Mouse (Mus musculus): ENCODE measurements at regions not wholly inside any gene's neighbourhood (a gene's known extent, or its start where the extent isn't known, plus 50 kb on each side); places are given as distances from the start of the nearest gene placed in this dataset.
A peak's percentile ranks its signal among the peaks of the same experiment; 100 is the strongest.

DNA sequence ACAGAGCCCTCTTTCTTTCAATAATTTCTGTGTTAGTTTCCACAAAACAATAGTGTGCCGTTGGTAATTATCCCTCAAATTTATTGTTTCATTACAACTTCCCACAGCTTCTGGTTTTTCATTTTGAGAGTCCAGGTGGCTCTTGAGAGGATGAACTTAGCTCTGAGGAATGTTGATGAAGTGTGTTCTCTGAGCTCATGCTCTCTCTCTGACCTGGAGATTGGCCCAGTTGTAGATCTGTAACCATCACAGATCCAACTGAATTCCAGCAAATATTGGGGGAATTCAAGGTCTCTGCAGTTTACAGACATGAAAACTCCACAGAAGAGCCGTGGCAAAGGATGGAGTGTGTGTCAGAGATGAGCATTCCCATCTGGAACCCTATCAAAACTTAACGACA lies 96.5 kb upstream of the Spry2 start:
- Histone ChIP-seq H3K4me1 (ENCODE audit: control insufficient read depth in 2 of 2, insufficient read depth in 2 of 2, low read length in 2 of 2, poor library complexity in 1 of 2) (no peaks in the 10 kb centered on the region), H3K9ac (ENCODE audit: insufficient read depth, low read depth, low read length, poor library complexity, severe bottlenecking) (no peak overlapping the region), H3K27ac (ENCODE audit: insufficient read depth, low read depth, low read length, poor library complexity, severe bottlenecking) (no peak overlapping the region), H3K9me3 (ENCODE audit: control insufficient read depth, insufficient read depth, low read depth, low read length) (no peaks in the 10 kb centered on the region), H3K4me3 (ENCODE audit: insufficient read depth in 1 of 2, low read depth in 1 of 2, low read length in 2 of 2, poor library complexity in 1 of 2, severe bottlenecking in 1 of 2) (no peak overlapping the region), H3K36me3 (ENCODE audit: control insufficient read depth, insufficient read depth, low read length, poor library complexity, severe bottlenecking) (no peaks in the 10 kb centered on the region)
- TF ChIP-seq MAFK (IDR thresholded peaks at IDR 0.05; ENCODE audit: insufficient read depth, low read depth, low read length) = no peak
- TF ChIP-seq ZC3H11A (IDR thresholded peaks at IDR 0.05; ENCODE audit: borderline replicate concordance, low read depth, low read length) = no peak
- no peak for TF ChIP-seq HCFC1 (IDR thresholded peaks at IDR 0.05; ENCODE audit: borderline replicate concordance, insufficient read depth, low read length)
- TF ChIP-seq CHD2 (IDR thresholded peaks at IDR 0.05; ENCODE audit: low read depth, low read length) = no peak
- no peak for TF ChIP-seq ZNF384 (IDR thresholded peaks at IDR 0.05; ENCODE audit: low read depth, low read length)
- DNase-seq (ENCODE audit: low read depth, low spot score) = no peak
- in situ Hi-C loops (cut with MboI; ENCODE audit: low sequenced_read_pairs in 2 of 2, unreplicated experiment in 2 of 2) = no loop called here

DNA sequence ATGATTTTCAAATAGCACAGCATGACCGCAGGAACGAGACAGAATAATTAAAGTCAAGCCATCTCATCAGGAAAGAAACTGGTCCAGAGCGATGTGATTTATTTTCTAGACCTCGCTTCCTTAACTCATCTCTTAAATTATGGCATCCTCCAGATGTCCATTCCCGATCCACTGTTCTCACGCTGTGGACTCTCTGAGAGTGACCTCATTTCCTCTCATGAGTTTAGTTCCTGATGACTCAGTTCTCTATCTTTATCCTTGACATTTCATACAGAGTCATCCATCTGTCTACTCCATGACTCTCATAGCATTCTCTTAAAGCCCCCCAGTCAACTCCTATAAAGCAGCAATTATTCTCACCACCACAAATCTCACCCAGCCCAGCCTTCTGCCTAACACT lies 103.2 kb upstream of the Spry2 start:
- Histone ChIP-seq H3K4me1 (ENCODE audit: control insufficient read depth in 2 of 2, insufficient read depth in 2 of 2, low read length in 2 of 2, poor library complexity in 1 of 2) (no peaks in the 10 kb centered on the region), H3K9ac (ENCODE audit: insufficient read depth, low read depth, low read length, poor library complexity, severe bottlenecking) (no peak overlapping the region), H3K36me3 (ENCODE audit: control insufficient read depth, insufficient read depth, low read length, poor library complexity, severe bottlenecking) (no peaks in the 10 kb centered on the region), H3K9me3 (ENCODE audit: control insufficient read depth, insufficient read depth, low read depth, low read length) (no peaks in the 10 kb centered on the region), H3K4me3 (ENCODE audit: insufficient read depth in 1 of 2, low read depth in 1 of 2, low read length in 2 of 2, poor library complexity in 1 of 2, severe bottlenecking in 1 of 2) (no peak overlapping the region), H3K27ac (ENCODE audit: insufficient read depth, low read depth, low read length, poor library complexity, severe bottlenecking) (no peak overlapping the region)
- TF ChIP-seq HCFC1 (IDR thresholded peaks at IDR 0.05; ENCODE audit: borderline replicate concordance, insufficient read depth, low read length) (no peak), ZNF384 (IDR thresholded peaks at IDR 0.05; ENCODE audit: low read depth, low read length) (no peak), CHD2 (IDR thresholded peaks at IDR 0.05; ENCODE audit: low read depth, low read length) (no peak), MAFK (IDR thresholded peaks at IDR 0.05; ENCODE audit: insufficient read depth, low read depth, low read length) (no peak), ZC3H11A (IDR thresholded peaks at IDR 0.05; ENCODE audit: borderline replicate concordance, low read depth, low read length) (no peak)
- no peak for DNase-seq (ENCODE audit: low read depth, low spot score)
- in situ Hi-C loops (cut with MboI; ENCODE audit: low sequenced_read_pairs in 2 of 2, unreplicated experiment in 2 of 2) = no loop called here

DNA sequence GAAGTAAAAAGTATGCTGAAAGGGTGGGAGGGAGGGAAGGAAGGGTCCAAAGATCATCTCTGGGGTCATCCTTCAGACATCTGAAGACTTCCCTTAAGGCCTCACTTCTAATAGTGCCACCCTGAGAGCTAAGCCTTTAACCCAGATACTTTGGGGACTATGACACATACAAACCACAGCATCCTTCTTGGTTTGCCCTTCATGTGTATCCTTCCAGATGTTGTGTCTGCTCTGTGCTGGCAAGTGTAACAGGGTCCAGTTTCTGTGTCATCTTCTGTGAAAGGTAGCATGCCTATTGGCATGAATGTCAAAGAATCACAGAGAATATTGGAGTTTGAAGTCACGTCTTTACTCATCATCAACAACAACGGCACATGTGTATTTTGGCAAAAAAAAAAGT lies 98.2 kb upstream of the Trim52 start:
- no peak overlapping the region for H3K27ac ChIP-seq (ENCODE audit: insufficient read depth, low read depth, low read length, poor library complexity, severe bottlenecking)
- in situ Hi-C loops (cut with MboI; ENCODE audit: low sequenced_read_pairs in 2 of 2, unreplicated experiment in 2 of 2) = no loop called here

DNA sequence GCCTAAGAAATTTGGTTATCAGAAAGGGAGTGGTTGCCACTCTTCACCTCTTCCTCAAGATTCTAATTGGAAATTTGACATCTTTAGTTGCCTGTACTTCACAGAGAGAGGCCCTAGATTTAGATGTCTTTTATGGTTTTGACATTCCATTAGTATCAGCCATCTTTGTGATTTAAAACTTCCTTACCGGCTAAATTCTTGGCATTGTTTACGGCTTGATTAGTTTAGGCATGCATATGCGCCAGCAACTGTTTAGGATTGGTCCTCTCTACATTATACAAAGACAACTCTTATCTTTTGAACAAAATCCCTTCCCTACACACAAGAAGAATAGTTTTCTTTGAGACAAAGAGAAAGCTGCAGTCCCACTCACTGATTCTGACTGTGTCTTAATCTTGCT lies 97.0 kb upstream of the Trim52 start:
- Histone ChIP-seq H3K9me3 (ENCODE audit: control insufficient read depth, insufficient read depth, low read depth, low read length) (no peaks in the 10 kb centered on the region), H3K36me3 (ENCODE audit: control insufficient read depth, insufficient read depth, low read length, poor library complexity, severe bottlenecking) (no peaks in the 10 kb centered on the region), H3K4me1 (ENCODE audit: control insufficient read depth in 2 of 2, insufficient read depth in 2 of 2, low read length in 2 of 2, poor library complexity in 1 of 2) (no peaks in the 10 kb centered on the region), H3K27ac (ENCODE audit: insufficient read depth, low read depth, low read length, poor library complexity, severe bottlenecking) (no peak overlapping the region), H3K9ac (ENCODE audit: insufficient read depth, low read depth, low read length, poor library complexity, severe bottlenecking) (no peak overlapping the region), H3K4me3 (ENCODE audit: insufficient read depth in 1 of 2, low read depth in 1 of 2, low read length in 2 of 2, poor library complexity in 1 of 2, severe bottlenecking in 1 of 2) (no peak overlapping the region)
- peak; percentile 20 for DNase-seq (ENCODE audit: low read depth, low spot score)
- peak; percentile 70; the same call in 1 of the 2 replicates for TF ChIP-seq MAFK (IDR thresholded peaks at IDR 0.05; ENCODE audit: insufficient read depth, low read depth, low read length)
- TF ChIP-seq HCFC1 (IDR thresholded peaks at IDR 0.05; ENCODE audit: borderline replicate concordance, insufficient read depth, low read length) = no peak
- in situ Hi-C loops (cut with MboI; ENCODE audit: low sequenced_read_pairs in 2 of 2, unreplicated experiment in 2 of 2) = no loop called here

More for the DNA sequence above, 98.2 kb upstream of the Trim52 start:
- H3K9me3 ChIP-seq (ENCODE audit: control insufficient read depth, insufficient read depth, low read depth, low read length) = no peaks in the 10 kb centered on the region
- H3K9ac ChIP-seq (ENCODE audit: insufficient read depth, low read depth, low read length, poor library complexity, severe bottlenecking) = no peak overlapping the region
- H3K36me3 ChIP-seq (ENCODE audit: control insufficient read depth, insufficient read depth, low read length, poor library complexity, severe bottlenecking) = no peaks in the 10 kb centered on the region
- TF ChIP-seq ZNF384 (IDR thresholded peaks at IDR 0.05; ENCODE audit: low read depth, low read length) (no peak), ZC3H11A (IDR thresholded peaks at IDR 0.05; ENCODE audit: borderline replicate concordance, low read depth, low read length) (no peak), HCFC1 (IDR thresholded peaks at IDR 0.05; ENCODE audit: borderline replicate concordance, insufficient read depth, low read length) (no peak), CHD2 (IDR thresholded peaks at IDR 0.05; ENCODE audit: low read depth, low read length) (no peak), MAFK (IDR thresholded peaks at IDR 0.05; ENCODE audit: insufficient read depth, low read depth, low read length) (no peak)
- DNase-seq (ENCODE audit: low read depth, low spot score) = no peak
- no peak overlapping the region for H3K4me3 ChIP-seq (ENCODE audit: insufficient read depth in 1 of 2, low read depth in 1 of 2, low read length in 2 of 2, poor library complexity in 1 of 2, severe bottlenecking in 1 of 2)
- H3K4me1 ChIP-seq (ENCODE audit: control insufficient read depth in 2 of 2, insufficient read depth in 2 of 2, low read length in 2 of 2, poor library complexity in 1 of 2) = no peaks in the 10 kb centered on the region

DNA sequence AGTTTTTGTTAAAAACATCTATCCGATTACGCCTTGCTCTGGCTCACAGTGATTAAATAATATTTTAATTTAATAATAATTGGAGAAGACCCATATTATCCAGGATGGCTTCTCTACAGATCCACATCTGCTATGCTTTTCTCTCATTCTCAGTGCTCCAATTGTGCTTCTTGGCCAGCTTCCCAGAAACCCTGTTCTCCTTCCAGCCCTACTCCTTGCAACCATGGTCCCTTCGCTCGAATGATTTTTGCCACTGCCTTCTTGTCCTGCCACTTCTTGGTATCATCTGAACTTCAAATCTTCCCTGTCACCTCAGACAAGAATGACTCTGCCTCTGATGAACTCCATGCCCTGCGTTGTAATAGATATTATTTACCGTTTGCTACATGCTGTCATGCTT lies 95.0 kb upstream of the Trim52 start:
- in situ Hi-C loops (cut with MboI; ENCODE audit: low sequenced_read_pairs in 2 of 2, unreplicated experiment in 2 of 2) = no loop called here
- H3K9ac ChIP-seq (ENCODE audit: insufficient read depth, low read depth, low read length, poor library complexity, severe bottlenecking) = no peak overlapping the region

More for the DNA sequence above, 95.0 kb upstream of the Trim52 start:
- Histone ChIP-seq H3K36me3 (ENCODE audit: control insufficient read depth, insufficient read depth, low read length, poor library complexity, severe bottlenecking) (no peaks in the 10 kb centered on the region), H3K27ac (ENCODE audit: insufficient read depth, low read depth, low read length, poor library complexity, severe bottlenecking) (no peak overlapping the region), H3K4me1 (ENCODE audit: control insufficient read depth in 2 of 2, insufficient read depth in 2 of 2, low read length in 2 of 2, poor library complexity in 1 of 2) (no peaks in the 10 kb centered on the region), H3K4me3 (ENCODE audit: insufficient read depth in 1 of 2, low read depth in 1 of 2, low read length in 2 of 2, poor library complexity in 1 of 2, severe bottlenecking in 1 of 2) (no peak overlapping the region), H3K9me3 (ENCODE audit: control insufficient read depth, insufficient read depth, low read depth, low read length) (no peaks in the 10 kb centered on the region)
- no peak for DNase-seq (ENCODE audit: low read depth, low spot score)
- TF ChIP-seq ZC3H11A (IDR thresholded peaks at IDR 0.05; ENCODE audit: borderline replicate concordance, low read depth, low read length) = no peak
- TF ChIP-seq MAFK (IDR thresholded peaks at IDR 0.05; ENCODE audit: insufficient read depth, low read depth, low read length) = no peak
- no peak for TF ChIP-seq HCFC1 (IDR thresholded peaks at IDR 0.05; ENCODE audit: borderline replicate concordance, insufficient read depth, low read length)
- TF ChIP-seq CHD2 (IDR thresholded peaks at IDR 0.05; ENCODE audit: low read depth, low read length) = no peak
